Mouse (Mus musculus) embryonic fibroblast, embryonic 13.5 days (primary cell): ENCODE results near the gene Rreb1.

Experiments used
- CTCF ChIP-seq: IDR thresholded peaks from 2 replicates; pipeline ENCODE4 v1.5.1; 2011; ENCODE audit warnings: mild to moderate bottlenecking, control low read depth, low read length, moderate library complexity, borderline replicate concordance; ENCODE audit not compliant: insufficient read depth
- POLR2A ChIP-seq: IDR thresholded peaks from 2 replicates; pipeline ENCODE4 v1.6.1; 2011; ENCODE audit warnings: low read depth, mild to moderate bottlenecking, control low read depth, low read length, moderate library complexity

DNA sequence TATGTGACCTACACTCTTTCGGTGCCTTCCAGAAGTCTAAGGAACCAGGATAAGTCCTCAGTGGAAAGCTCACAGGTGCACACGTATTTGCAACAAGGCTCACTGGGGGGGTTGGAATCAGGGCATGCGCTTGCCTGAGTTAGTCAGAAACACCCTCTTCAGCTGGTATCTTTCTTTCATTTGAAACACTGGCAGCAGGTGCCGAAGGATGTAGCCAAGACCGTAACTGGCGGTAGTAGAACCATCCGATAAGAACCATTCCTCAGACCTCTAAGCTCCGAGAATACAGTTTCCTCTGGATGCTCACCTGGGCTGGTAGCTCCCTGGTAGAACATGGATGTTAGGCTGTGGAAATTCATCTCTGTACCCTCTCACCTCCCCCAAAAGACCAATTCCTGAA lies 20.6 kb downstream of the Rreb1 start:
- TF ChIP-seq POLR2A (no peak), CTCF (no peak)
